ENCODE assay signal across 8 mouse cellular contexts in genomic region chr17:33941381-33941780, GRCm38 (mm10). TPM values are rescaled to one million over a fixed set of nuclear protein-coding genes. Genes with fewer than 3 reads are reported as not detected.
DNase-seq lines count a peak whose midpoint lies in the region; ATAC-seq and TF ChIP-seq lines count a peak whose summit lies in the region.

No protein-coding gene starts in this region.

- peak overlapping the region; percentile 83 for H3ac ChIP-seq in C2C12 (ENCODE audit: control insufficient read depth, insufficient read length, low read depth)

- WGBS in heart, adult 2 months = 49% methylated on average over 19 of the region's 19 CpGs
- WGBS in forebrain, embryonic 14.5 days = 69% methylated on average over 19 of the region's 19 CpGs
- WGBS in liver, embryonic 12.5 days (ENCODE audit: insufficient replicate concordance) = 36% methylated on average over 19 of the region's 19 CpGs

- no peaks in the 10 kb centered on the region for H3K79me2 ChIP-seq in heart, adult 2 months (replicated peaks; ENCODE audit: control insufficient read depth, insufficient read depth, low read length)
- peaks cover 51% of the 10 kb centered on the region for H3K79me2 ChIP-seq in C2C12 (ENCODE audit: control insufficient read depth, insufficient read depth)

- peak overlapping the region; percentile 94 for H3K4me2 ChIP-seq in forebrain, embryonic 14.5 days (ENCODE audit: low read length)
- H3K4me2 ChIP-seq in liver, embryonic 12.5 days = peak overlapping the region; percentile 98

- TF ChIP-seq EP300 in heart, adult 2 months (IDR thresholded peaks at IDR 0.05; ENCODE audit: insufficient read depth, low read depth, low read length) = no peak

- H3K4me3 ChIP-seq in heart, adult 2 months = peak overlapping the region; percentile 76
- peak overlapping the region; percentile 98 for H3K4me3 ChIP-seq in C2C12 (ENCODE audit: insufficient read depth, poor library complexity, severe bottlenecking)
- H3K4me3 ChIP-seq in forebrain, embryonic 14.5 days (ENCODE audit: low read depth, low read length) = peak overlapping the region; percentile 62
- peak overlapping the region; percentile 91 for H3K4me3 ChIP-seq in liver, embryonic 12.5 days

- ATAC-seq in forebrain, embryonic 14.5 days = no peak
- no peak for ATAC-seq in liver, embryonic 12.5 days

- no peak for TF ChIP-seq CTCF in heart, adult 2 months (IDR thresholded peaks at IDR 0.05)
- TF ChIP-seq CTCF in C2C12 (IDR thresholded peaks at IDR 0.05; ENCODE audit: control insufficient read depth, insufficient read depth, insufficient read length) = no peak

- H3K9me3 ChIP-seq in forebrain, embryonic 14.5 days (replicated peaks; ENCODE audit: control insufficient read depth, low read length) = no peaks in the 10 kb centered on the region
- no peaks in the 10 kb centered on the region for H3K9me3 ChIP-seq in liver, embryonic 12.5 days (replicated peaks)

- TF ChIP-seq POLR2A in heart, adult 2 months (IDR thresholded peaks at IDR 0.05; ENCODE audit: insufficient read depth, low read depth, low read length) = no peak

- H3K27me3 ChIP-seq in heart, adult 2 months (ENCODE audit: control insufficient read depth, insufficient read depth, low read length) = no peaks in the 10 kb centered on the region
- no peaks in the 10 kb centered on the region for H3K27me3 ChIP-seq in C2C12 (ENCODE audit: control insufficient read depth, insufficient read depth, insufficient read length)
- no peaks in the 10 kb centered on the region for H3K27me3 ChIP-seq in forebrain, embryonic 14.5 days (replicated peaks; ENCODE audit: control insufficient read depth, insufficient read depth, low read length)
- H3K27me3 ChIP-seq in liver, embryonic 12.5 days (replicated peaks) = no peaks in the 10 kb centered on the region

- no peak overlapping the region for H3K27ac ChIP-seq in heart, adult 2 months
- no peak overlapping the region for H3K27ac ChIP-seq in forebrain, embryonic 14.5 days (ENCODE audit: low read depth, low read length)
- H3K27ac ChIP-seq in liver, embryonic 12.5 days = peak overlapping the region; percentile 77; the same call in 1 of the 2 replicates

- DNase-seq in heart, adult 2 months = no peak
- DNase-seq in heart, adult 18-20 months = no peak
- no peak for DNase-seq in forebrain, embryonic 14.5 days (ENCODE audit: low spot score)
- DNase-seq in T-cell, adult 2 months (ENCODE audit: low spot score) = no peak
- no peak for DNase-seq in frontal cortex, postnatal 36 days (ENCODE audit: low spot score in 2 of 2)
- DNase-seq in cerebellum, adult 11 months = no peak

- intact Hi-C loops in heart, adult 2 months (cut with DNase I) = no loop called here

- peaks cover 23% of the 10 kb centered on the region for H3K79me3 ChIP-seq in C2C12 (ENCODE audit: low read depth)

- no peaks in the 10 kb centered on the region for H3K36me3 ChIP-seq in heart, adult 2 months (ENCODE audit: control insufficient read depth, insufficient read depth, low read length)
- peaks cover 16% of the 10 kb centered on the region for H3K36me3 ChIP-seq in C2C12 (ENCODE audit: control insufficient read depth, insufficient read depth)
- H3K36me3 ChIP-seq in forebrain, embryonic 14.5 days (ENCODE audit: control insufficient read depth, insufficient read depth, low read length) = peaks cover 62% of the 10 kb centered on the region
- H3K36me3 ChIP-seq in liver, embryonic 12.5 days = peaks cover 71% of the 10 kb centered on the region

- peaks cover 3% of the 10 kb centered on the region; the same call in 1 of the 2 replicates for H3K4me1 ChIP-seq in heart, adult 2 months (ENCODE audit: control insufficient read depth, insufficient read depth, low read length)
- peaks cover 10% of the 10 kb centered on the region for H3K4me1 ChIP-seq in forebrain, embryonic 14.5 days (ENCODE audit: control insufficient read depth, insufficient read depth, low read length)
- peaks cover 33% of the 10 kb centered on the region for H3K4me1 ChIP-seq in liver, embryonic 12.5 days

- peak overlapping the region; percentile 92; the same call in 1 of the 2 replicates for H3K9ac ChIP-seq in heart, adult 2 months (ENCODE audit: low read depth, low read length)
- H3K9ac ChIP-seq in forebrain, embryonic 14.5 days (ENCODE audit: low read length) = peak overlapping the region; percentile 68
- peak overlapping the region; percentile 93 for H3K9ac ChIP-seq in liver, embryonic 12.5 days

TF ChIP-seq in C2C12, 6 proteins besides CTCF, POLR2A, EP300 and RAD21:
- TF ChIP-seq USF1 (IDR thresholded peaks at IDR 0.05; ENCODE audit: low read depth) = no peak
- no peak for TF ChIP-seq FOSL1 (IDR thresholded peaks at IDR 0.05; ENCODE audit: insufficient read depth, low read length, poor library complexity, severe bottlenecking)
- no peak for TF ChIP-seq MAX (IDR thresholded peaks at IDR 0.05)
- TF ChIP-seq MYOG (IDR thresholded peaks at IDR 0.05; ENCODE audit: control insufficient read depth, extremely low read depth, insufficient read length) = no peak
- no peak for TF ChIP-seq MYOD1 (IDR thresholded peaks at IDR 0.05; ENCODE audit: control insufficient read depth, insufficient read length, low read depth)
- no peak for TF ChIP-seq CEBPB (IDR thresholded peaks at IDR 0.05; ENCODE audit: low read depth)
TF ChIP-seq in C2C12: peak in this region for 0.

RNA-seq across cellular contexts. Expression of gene Wdr46, which starts 0.9 kb away (rescaled TPM):
- 10 to 100 TPM in 1 of 2 experiments, 1 to 10 TPM in 1; 8.8 to 10.0 TPM for total RNA-seq in heart, adult 2 months (2021)
- polyA plus RNA-seq in heart, adult 2 months (2012; rRNA removed) = 8.7 and 9.1 TPM in 2 replicates
- 10 to 100 TPM; 10.3 to 10.9 TPM for total RNA-seq in heart, adult 18-20 months (2021)
- 64.8 TPM for polyA plus RNA-seq in C2C12 (2012; fragmentation: generic; extraction: Trizol)
- 10.5 and 14.6 TPM in 2 replicates for polyA plus RNA-seq in forebrain, embryonic 14.5 days (2014; fragmentation: Nextera tagmentation; extraction: Ambion mirVana)
- 49.4 and 52.7 TPM in 2 replicates for polyA plus RNA-seq in liver, embryonic 12.5 days (2016; fragmentation: Nextera tagmentation; extraction: Ambion mirVana)

RNA-seq across cellular contexts. Expression of gene Pfdn6, which starts 1.2 kb away (rescaled TPM):
- total RNA-seq in heart, adult 2 months (2021) = 10 to 100 TPM; 77.7 to 81.0 TPM
- 28.0 and 29.6 TPM in 2 replicates for polyA plus RNA-seq in heart, adult 2 months (2012; rRNA removed)
- 10 to 100 TPM; 69.9 to 76.1 TPM for total RNA-seq in heart, adult 18-20 months (2021)
- polyA plus RNA-seq in C2C12 (2012; fragmentation: generic; extraction: Trizol) = 130 TPM
- polyA plus RNA-seq in forebrain, embryonic 14.5 days (2014; fragmentation: Nextera tagmentation; extraction: Ambion mirVana) = 185 and 192 TPM in 2 replicates
- 164 and 177 TPM in 2 replicates for polyA plus RNA-seq in liver, embryonic 12.5 days (2016; fragmentation: Nextera tagmentation; extraction: Ambion mirVana)

RNA-seq across cellular contexts. Expression of gene B3galt4, which starts 9.9 kb away (rescaled TPM):
- 1 to 10 TPM; 1.8 to 1.9 TPM for total RNA-seq in heart, adult 2 months (2021)
- polyA plus RNA-seq in heart, adult 2 months (2012; rRNA removed) = 2.4 and 3.4 TPM in 2 replicates
- total RNA-seq in heart, adult 18-20 months (2021) = 1 to 10 TPM; 1.3 to 1.8 TPM
- polyA plus RNA-seq in C2C12 (2012; fragmentation: generic; extraction: Trizol) = 1.5 TPM
- 6.0 and 6.7 TPM in 2 replicates for polyA plus RNA-seq in forebrain, embryonic 14.5 days (2014; fragmentation: Nextera tagmentation; extraction: Ambion mirVana)
- 2.1 and 2.6 TPM in 2 replicates for polyA plus RNA-seq in liver, embryonic 12.5 days (2016; fragmentation: Nextera tagmentation; extraction: Ambion mirVana)

RNA-seq across cellular contexts. Expression of gene Rgl2, which starts 12.0 kb away (rescaled TPM):
- 10 to 100 TPM; 33.2 to 36.0 TPM for total RNA-seq in heart, adult 2 months (2021)
- 89.1 and 101 TPM in 2 replicates for polyA plus RNA-seq in heart, adult 2 months (2012; rRNA removed)
- 10 to 100 TPM; 30.9 to 31.8 TPM for total RNA-seq in heart, adult 18-20 months (2021)
- polyA plus RNA-seq in C2C12 (2012; fragmentation: generic; extraction: Trizol) = 31.7 TPM
- 27.2 and 36.0 TPM in 2 replicates for polyA plus RNA-seq in forebrain, embryonic 14.5 days (2014; fragmentation: Nextera tagmentation; extraction: Ambion mirVana)
- 17.3 and 18.4 TPM in 2 replicates for polyA plus RNA-seq in liver, embryonic 12.5 days (2016; fragmentation: Nextera tagmentation; extraction: Ambion mirVana)

RNA-seq across cellular contexts. Expression of gene Vps52, which starts 14.2 kb away (rescaled TPM):
- total RNA-seq in heart, adult 2 months (2021) = 10 to 100 TPM; 38.1 to 39.1 TPM
- polyA plus RNA-seq in heart, adult 2 months (2012; rRNA removed) = 47.8 and 56.4 TPM in 2 replicates
- total RNA-seq in heart, adult 18-20 months (2021) = 10 to 100 TPM; 36.8 to 39.7 TPM
- 24.4 TPM for polyA plus RNA-seq in C2C12 (2012; fragmentation: generic; extraction: Trizol)
- polyA plus RNA-seq in forebrain, embryonic 14.5 days (2014; fragmentation: Nextera tagmentation; extraction: Ambion mirVana) = 41.6 and 50.4 TPM in 2 replicates
- polyA plus RNA-seq in liver, embryonic 12.5 days (2016; fragmentation: Nextera tagmentation; extraction: Ambion mirVana) = 41.1 and 43.5 TPM in 2 replicates
